Mouse (Mus musculus) left cerebral cortex, adult 9 months (tissue): ENCODE measurements at regions not wholly inside any gene's neighbourhood (a gene's known extent, or its start where the extent isn't known, plus 50 kb on each side); places are given as distances from the start of the nearest gene placed in this dataset.

Experiments used
- DNase-seq, 2 experiments: peaks; one replicate each; pipeline ENCODE4 v3.0.0; 2022; ENCODE audit warnings: low spot score in 2 of 2

GRCm38 (mm10) chr4:137160526-137160925 is 111.9 kb upstream of the Zbtb40 start:
- DNase-seq: no peak

- no peak for DNase-seq
Observed at GRCm38 (mm10) chr4:137158201-137158600, 109.6 kb upstream of the Zbtb40 start.

GRCm38 (mm10) chr4:137156441-137157105 is 108.0 kb upstream of the Zbtb40 start:
- no peak for DNase-seq

GRCm38 (mm10) chr4:137148756-137149155 is 100.2 kb upstream of the Zbtb40 start:
- DNase-seq: no peak

- no peak for DNase-seq
Observed at GRCm38 (mm10) chr4:137147795-137148194, 99.2 kb upstream of the Zbtb40 start.

GRCm38 (mm10) chr4:137146326-137146725 is 97.7 kb upstream of the Zbtb40 start:
- no peak for DNase-seq

- DNase-seq: no peak
Observed at GRCm38 (mm10) chr4:137142316-137142715, 93.7 kb upstream of the Zbtb40 start.

GRCm38 (mm10) chr4:137139051-137139705 is 90.6 kb upstream of the Zbtb40 start:
- no peak for DNase-seq

- no peak for DNase-seq
Observed at GRCm38 (mm10) chr4:137138127-137138526, 89.5 kb upstream of the Zbtb40 start.

GRCm38 (mm10) chr4:137136313-137136712 is 87.7 kb upstream of the Zbtb40 start:
- DNase-seq: no peak

GRCm38 (mm10) chr4:137135792-137136191 is 87.2 kb upstream of the Zbtb40 start:
- no peak for DNase-seq

GRCm38 (mm10) chr4:137134553-137134952 is 86.0 kb upstream of the Zbtb40 start:
- DNase-seq: no peak

- DNase-seq: no peak
Observed at GRCm38 (mm10) chr4:137133789-137134188, 85.2 kb upstream of the Zbtb40 start.

GRCm38 (mm10) chr4:137130619-137131212 is 82.1 kb upstream of the Zbtb40 start:
- DNase-seq: no peak

- DNase-seq: no peak
Observed at GRCm38 (mm10) chr4:137128152-137128551, 79.6 kb upstream of the Zbtb40 start.

- DNase-seq: no peak
Observed at GRCm38 (mm10) chr4:137121684-137122083, 73.1 kb upstream of the Zbtb40 start.

- DNase-seq: no peak
Observed at GRCm38 (mm10) chr4:137120597-137120996, 72.0 kb upstream of the Zbtb40 start.

- DNase-seq: no peak
Observed at GRCm38 (mm10) chr4:137118332-137118715, 69.7 kb upstream of the Zbtb40 start.

GRCm38 (mm10) chr4:137117471-137118331 is 69.1 kb upstream of the Zbtb40 start:
- DNase-seq: no peak

- DNase-seq: no peak
Observed at GRCm38 (mm10) chr4:137115062-137115461, 66.5 kb upstream of the Zbtb40 start.

GRCm38 (mm10) chr4:137110276-137110675 is 61.7 kb upstream of the Zbtb40 start:
- DNase-seq: no peak

GRCm38 (mm10) chr4:137104447-137105044 is 55.9 kb upstream of the Zbtb40 start:
- DNase-seq: no peak
